Mouse (Mus musculus) forebrain, postnatal 0 days (tissue): ENCODE results near the gene Gpr143. TPM values are rescaled to one million over a fixed set of nuclear protein-coding genes. Genes with fewer than 3 reads are reported as not detected.

Experiments
- ATAC-seq: fragments of 200-750 bp; cut with Nextera tagmentation; 2 replicates; pipeline ENCODE4 v1.8.0; 2017; ENCODE audit warnings: mild to moderate bottlenecking, moderate library complexity
- DNase-seq: peaks from one replicate; pipeline ENCODE4 v3.0.0-alpha.2; 2015
- H3K27ac ChIP-seq: fragments of 300-500 bp; sonication (generic); 2 replicates; pipeline ENCODE4 v1.5.1; 2014; ENCODE audit warnings: low read depth, mild to moderate bottlenecking, antibody characterized with exemption, low read length, moderate library complexity, mixed read lengths
- H3K27me3 ChIP-seq: fragments of 300-500 bp; sonication (generic); 2 replicates; pipeline ENCODE4 v1.6.1; 2014; ENCODE audit warnings: mild to moderate bottlenecking, low read length, mixed read lengths; ENCODE audit not compliant: insufficient read depth
- H3K36me3 ChIP-seq: fragments of 300-500 bp; sonication (generic); 2 replicates; pipeline ENCODE4 v1.6.1; 2014; ENCODE audit warnings: mild to moderate bottlenecking, moderate library complexity; ENCODE audit not compliant: insufficient read depth
- H3K4me1 ChIP-seq: fragments of 300-500 bp; sonication (generic); 2 replicates; pipeline ENCODE4 v1.6.1; 2014; ENCODE audit warnings: antibody characterized with exemption; ENCODE audit not compliant: insufficient read depth
- H3K4me2 ChIP-seq: fragments of 300-500 bp; sonication (generic); 2 replicates; pipeline ENCODE4 v1.6.1; 2014; ENCODE audit warnings: low read depth, mild to moderate bottlenecking, moderate library complexity
- H3K4me3 ChIP-seq: fragments of 300-500 bp; sonication (generic); 2 replicates; pipeline ENCODE4 v1.5.1; 2014; ENCODE audit warnings: low read depth, low read length, mixed read lengths
- H3K9ac ChIP-seq: fragments of 300-500 bp; sonication (generic); 2 replicates; pipeline ENCODE4 v1.6.1; 2014; ENCODE audit warnings: mild to moderate bottlenecking
- H3K9me3 ChIP-seq: fragments of 300-500 bp; sonication (generic); 2 replicates; pipeline ENCODE4 v1.6.1; 2016; ENCODE audit warnings: low read length
- CTCF ChIP-seq: sonication (generic); IDR thresholded peaks from 2 replicates; pipeline ENCODE4 v1.5.1; 2016; ENCODE audit warnings: antibody characterized with exemption, control low read depth, low read depth
- WGBS: fragments of 180-500 bp; shearing (Covaris S2); extraction: QIAGEN DNeasy Blood & Tissue Kit; methylation state at CpG from one replicate; pipeline ENCODE4 v1.1.7; 2014; 5-methylcytosine and 5-hydroxymethylcytosine counted together
- polyA plus RNA-seq: library from polyadenylated mRNA; unstranded; fragments of >200 nt; fragmentation: Nextera tagmentation; extraction: Ambion mirVana; gene quantifications from 2 replicates; pipeline ENCODE4 v1.2.1, GENCODE M21; 2015
- total RNA-seq: library from RNA; depleted of rRNA; stranded (reverse); fragments of >200 nt; gene quantifications from 2 replicates; pipeline ENCODE4 v1.2.3, GENCODE M21; 2014

The Gpr143 gene
- total and polyA plus RNA-seq, 2 experiments from 2014 or later = 0.18 TPM; not detected in 1

- no peaks in the 10 kb centered on the region for H3K9me3 ChIP-seq
- H3K4me1 ChIP-seq = no peaks in the 10 kb centered on the region
- DNase-seq (no peak), ATAC-seq (no peak)
- H3K27ac ChIP-seq = no peak overlapping the region
- no peaks in the 10 kb centered on the region for H3K36me3 ChIP-seq
- no peak for TF ChIP-seq CTCF
- no peak overlapping the region for H3K4me2 ChIP-seq
- 90% methylated on average over 5 of the region's 5 CpGs for WGBS
- H3K4me3 ChIP-seq = no peak overlapping the region
- no peak overlapping the region for H3K9ac ChIP-seq
- no peaks in the 10 kb centered on the region for H3K27me3 ChIP-seq
Measured at GRCm38 (mm10) chrX:152756293-152756692, 25.4 kb upstream of the Gpr143 start.

- no peak for TF ChIP-seq CTCF
- Histone ChIP-seq H3K9me3 (no peaks in the 10 kb centered on the region), H3K4me1 (no peaks in the 10 kb centered on the region), H3K9ac (no peak overlapping the region), H3K4me2 (no peak overlapping the region), H3K27ac (no peak overlapping the region), H3K27me3 (no peaks in the 10 kb centered on the region), H3K4me3 (no peak overlapping the region), H3K36me3 (no peaks in the 10 kb centered on the region)
- DNase-seq (no peak), ATAC-seq (no peak)
- WGBS = 39% methylated on average over 2 of the region's 2 CpGs
Measured at GRCm38 (mm10) chrX:152762437-152762836, 19.3 kb upstream of the Gpr143 start.

GRCm38 (mm10) chrX:152762855-152763254, 18.9 kb upstream of the Gpr143 start:
- Histone ChIP-seq H3K4me2 (no peak overlapping the region), H3K27ac (no peak overlapping the region), H3K36me3 (no peaks in the 10 kb centered on the region), H3K9me3 (no peaks in the 10 kb centered on the region), H3K27me3 (no peaks in the 10 kb centered on the region), H3K4me3 (no peak overlapping the region), H3K4me1 (no peaks in the 10 kb centered on the region), H3K9ac (no peak overlapping the region)
- DNase-seq (no peak), ATAC-seq (no peak)
- no peak for TF ChIP-seq CTCF
- 54% methylated on average over 2 of the region's 2 CpGs for WGBS

- no peak for TF ChIP-seq CTCF
- 47% methylated on average over 2 of the region's 2 CpGs for WGBS
- Histone ChIP-seq H3K4me1 (no peaks in the 10 kb centered on the region), H3K27me3 (no peaks in the 10 kb centered on the region), H3K9me3 (no peaks in the 10 kb centered on the region), H3K36me3 (no peaks in the 10 kb centered on the region), H3K4me3 (no peak overlapping the region), H3K9ac (no peak overlapping the region), H3K4me2 (no peak overlapping the region), H3K27ac (no peak overlapping the region)
- DNase-seq = no peak
- no peak for ATAC-seq
Measured at GRCm38 (mm10) chrX:152764171-152764570, 17.6 kb upstream of the Gpr143 start.

GRCm38 (mm10) chrX:152768891-152769599, 12.7 kb upstream of the Gpr143 start, which contains the start of gene Shroom2:
Gene Shroom2, minus strand, starts transcription at chrX:152769465.
- peak within 1 kb of the TSS; percentile 52 for H3K4me3 ChIP-seq
- H3K9ac ChIP-seq = peak within 1 kb of the TSS; percentile 55
- no peaks in the 10 kb centered on the region for H3K4me1 ChIP-seq
- no peak for TF ChIP-seq CTCF
- no peaks in the 10 kb centered on the region for H3K27me3 ChIP-seq
- 20% methylated on average over 54 of the region's 55 CpGs for WGBS
- H3K27ac ChIP-seq = no peak within 1 kb of the TSS
- ATAC-seq (peak; percentile 84), DNase-seq (no peak)
- H3K9me3 ChIP-seq = no peaks in the 10 kb centered on the region
- no peaks in the 10 kb centered on the region for H3K36me3 ChIP-seq
- H3K4me2 ChIP-seq = peak within 1 kb of the TSS; percentile 61

- H3K36me3 ChIP-seq = no peaks in the 10 kb centered on the region
- no peaks in the 10 kb centered on the region for H3K27me3 ChIP-seq
- no peaks in the 10 kb centered on the region for H3K4me1 ChIP-seq
- ATAC-seq (peak; percentile 92), DNase-seq (peak; percentile 54)
- no peaks in the 10 kb centered on the region for H3K9me3 ChIP-seq
- H3K4me2 ChIP-seq = peak overlapping the region; percentile 61
- no peak overlapping the region for H3K27ac ChIP-seq
- peak overlapping the region; percentile 55 for H3K9ac ChIP-seq
- peak overlapping the region; percentile 52 for H3K4me3 ChIP-seq
- WGBS = 25% methylated on average over 46 of the region's 48 CpGs
- no peak; the same call in 1 of the 2 replicates for TF ChIP-seq CTCF
Measured at GRCm38 (mm10) chrX:152769600-152770157, 12.0 kb upstream of the Gpr143 start.

GRCm38 (mm10) chrX:152788129-152788528, 6.4 kb downstream of the Gpr143 start:
- no peak overlapping the region for H3K4me2 ChIP-seq
- no peak overlapping the region for H3K27ac ChIP-seq
- no peaks in the 10 kb centered on the region for H3K9me3 ChIP-seq
- H3K9ac ChIP-seq = no peak overlapping the region
- no peak overlapping the region for H3K4me3 ChIP-seq
- ATAC-seq (no peak), DNase-seq (no peak)
- H3K36me3 ChIP-seq = no peaks in the 10 kb centered on the region
- 91% methylated on average over 1 of the region's 1 CpGs for WGBS
- no peak for TF ChIP-seq CTCF
- no peaks in the 10 kb centered on the region for H3K4me1 ChIP-seq
- H3K27me3 ChIP-seq = no peaks in the 10 kb centered on the region
